Mouse (Mus musculus) ES-E14 (cell line): ENCODE data around the gene Olfr76.

Source experiments
- CHD2 ChIP-seq: IDR thresholded peaks from 2 replicates; pipeline ENCODE4 v1.6.1; 2014; ENCODE audit warnings: mild to moderate bottlenecking, low read depth, low read length, inconsistent platforms
- ZC3H11A ChIP-seq: IDR thresholded peaks from 2 replicates; pipeline ENCODE4 v1.6.1; 2012; ENCODE audit warnings: low read depth, mild to moderate bottlenecking, inconsistent platforms, low read length, borderline replicate concordance

DNA sequence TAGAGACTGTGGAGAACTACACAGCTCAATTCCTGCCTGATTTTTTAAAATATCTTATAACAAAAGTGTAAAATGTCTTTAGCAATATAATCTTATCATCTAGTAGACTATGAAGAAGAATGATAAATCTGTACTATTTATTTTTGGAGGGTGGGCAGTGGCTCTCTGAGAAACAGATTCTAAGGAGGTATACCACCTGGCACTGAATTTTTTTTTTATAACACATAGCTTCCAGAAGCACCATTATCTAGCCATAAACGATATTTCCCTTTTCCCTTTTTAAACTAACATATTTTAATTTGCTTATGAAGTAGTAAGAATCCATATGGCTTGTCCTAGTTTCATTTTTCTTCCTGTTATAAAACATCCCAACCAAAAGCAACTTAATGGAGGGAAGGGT, 18.5 kb downstream of the Olfr76 start:
- TF ChIP-seq ZC3H11A (no peak), CHD2 (no peak)
